Mouse (Mus musculus): Measurements from ENCODE around the gene Daam1. TPM values are rescaled to one million over a fixed set of nuclear protein-coding genes. Genes with fewer than 3 reads are reported as not detected.

Gene Daam1
- 41.3 TPM for polyA plus RNA-seq (2014; fragmentation: Illumina TruSeq; extraction: RNeasy Lipid Tissue Mini Kit (QIAGEN cat#74804))

DNA sequence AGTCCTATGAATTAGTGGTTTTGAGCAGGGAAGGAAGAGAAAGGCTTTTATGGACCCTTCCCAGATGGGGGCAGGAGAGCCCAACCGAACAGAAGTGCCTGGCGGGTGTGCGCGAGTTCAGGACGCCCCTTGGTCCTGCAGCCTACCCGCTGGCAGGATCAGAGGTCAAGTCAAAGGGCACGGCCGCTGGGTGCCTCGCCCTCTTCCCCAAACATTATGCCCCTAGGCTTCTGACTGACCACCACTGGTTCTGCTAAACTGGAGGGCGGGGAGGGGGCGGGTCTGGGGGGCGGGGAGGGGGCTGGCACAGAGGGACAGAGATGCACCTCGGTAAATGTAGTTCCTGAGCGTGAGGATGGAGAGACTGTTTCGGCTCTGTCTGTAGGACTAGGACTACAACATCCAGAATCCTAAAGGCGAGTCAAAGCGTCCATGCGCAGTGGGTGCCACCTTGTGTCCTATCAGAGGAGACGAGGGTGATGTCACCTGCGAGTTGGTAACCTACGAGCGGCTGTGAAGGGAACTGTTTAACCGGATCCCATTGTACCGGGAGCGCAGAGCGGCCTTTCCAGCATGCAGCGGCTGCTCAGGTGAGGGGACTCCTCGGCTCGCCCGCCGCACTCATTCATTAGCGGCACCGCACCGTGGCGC lies at the start of gene Daam1:
Daam1 (plus strand) TSS at position 472 of the 651 bp plus-strand sequence.

Other genes with a start within 250 kb of the Daam1 start
- 2.5 TPM for gene Gpr135, start 240.0 kb downstream of the Daam1 start, polyA plus RNA-seq (2014; fragmentation: Illumina TruSeq; extraction: RNeasy Lipid Tissue Mini Kit (QIAGEN cat#74804))